Mouse (Mus musculus): ENCODE results near the gene A930017K11Rik. TPM values are rescaled to one million over a fixed set of nuclear protein-coding genes. Genes with fewer than 3 reads are reported as not detected.

Gene A930017K11Rik
- total RNA-seq, 2 experiments from 2014 or later = 0.34 to 0.47 TPM

DNA sequence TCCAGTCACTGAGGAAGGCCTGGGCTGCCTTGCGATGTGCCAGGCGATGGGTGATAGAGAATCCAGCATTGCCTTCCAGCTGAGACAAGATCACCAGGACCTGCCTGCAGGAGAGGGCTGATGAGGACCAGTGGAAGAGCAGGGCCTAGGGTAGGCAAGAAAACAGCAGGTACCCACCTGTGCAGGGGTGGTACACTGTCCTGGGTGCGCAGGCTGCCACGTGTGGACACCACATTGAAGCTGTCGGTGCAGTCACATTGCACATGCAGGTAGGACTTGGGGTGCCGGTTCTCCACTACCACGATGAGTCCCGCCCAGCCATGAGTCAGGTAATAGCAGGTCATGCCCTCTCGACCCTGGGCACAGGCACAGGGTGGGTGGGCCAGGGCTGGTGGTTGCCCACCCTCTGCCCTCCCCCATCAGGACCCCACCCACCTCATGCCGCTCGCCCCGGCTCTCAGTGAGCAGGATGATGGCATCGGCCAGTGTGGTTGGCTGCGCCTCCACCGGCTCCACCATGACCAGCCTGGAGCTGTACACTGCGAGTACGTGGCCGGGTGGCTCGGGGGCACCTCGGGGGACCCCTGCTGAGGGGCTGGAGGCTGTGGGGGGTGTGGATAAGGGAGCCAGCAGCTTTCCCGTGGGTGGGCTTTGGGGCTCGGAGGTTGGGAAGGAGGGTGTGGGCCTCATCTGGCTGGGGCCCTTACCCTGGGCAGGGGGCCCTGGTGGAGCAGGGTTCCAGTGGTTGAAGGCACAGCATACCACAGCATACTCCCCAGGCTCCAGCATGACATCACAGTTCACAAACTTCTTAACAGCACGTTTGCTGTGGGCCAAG lies 7.5 kb upstream of the A930017K11Rik start:
- no peak for DNase-seq (ENCODE audit: extremely low spot score in 1 of 2, low spot score in 1 of 2)

GRCm38 (mm10) chr17:25958771-25959494 lies 6.6 kb upstream of the A930017K11Rik start:
- no peak for DNase-seq (ENCODE audit: extremely low spot score in 1 of 2, low spot score in 1 of 2)

DNA sequence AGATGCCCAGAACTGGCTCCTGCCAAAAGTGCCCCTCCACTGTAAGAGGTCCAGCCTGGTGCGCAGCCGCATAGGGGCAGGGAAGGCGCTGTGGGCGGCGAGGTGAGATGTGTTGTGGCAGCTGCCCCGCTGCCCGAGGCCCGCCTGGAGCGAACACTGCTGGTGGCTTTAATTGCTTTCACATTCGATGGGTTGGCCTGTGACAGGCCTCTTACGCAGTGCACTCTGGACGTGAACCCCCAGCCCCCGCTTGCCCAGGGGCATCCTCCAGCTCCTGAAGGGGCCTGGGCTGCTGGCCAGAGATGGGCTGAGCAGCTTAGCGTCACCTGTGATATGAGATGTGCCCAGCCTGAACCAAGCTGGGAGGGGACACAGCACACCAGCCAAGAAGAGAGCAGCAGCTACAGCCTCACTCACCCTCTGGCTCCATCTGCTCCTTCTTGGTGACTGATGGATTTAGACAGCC lies 5.3 kb upstream of the A930017K11Rik start:
- no peak for DNase-seq (ENCODE audit: extremely low spot score in 1 of 2, low spot score in 1 of 2)

GRCm38 (mm10) chr17:25956631-25957030 lies 4.3 kb upstream of the A930017K11Rik start:
- DNase-seq (ENCODE audit: extremely low spot score in 1 of 2, low spot score in 1 of 2) = no peak

GRCm38 (mm10) chr17:25956201-25956600 lies 3.8 kb upstream of the A930017K11Rik start:
- DNase-seq (ENCODE audit: extremely low spot score in 1 of 2, low spot score in 1 of 2) = no peak

DNA sequence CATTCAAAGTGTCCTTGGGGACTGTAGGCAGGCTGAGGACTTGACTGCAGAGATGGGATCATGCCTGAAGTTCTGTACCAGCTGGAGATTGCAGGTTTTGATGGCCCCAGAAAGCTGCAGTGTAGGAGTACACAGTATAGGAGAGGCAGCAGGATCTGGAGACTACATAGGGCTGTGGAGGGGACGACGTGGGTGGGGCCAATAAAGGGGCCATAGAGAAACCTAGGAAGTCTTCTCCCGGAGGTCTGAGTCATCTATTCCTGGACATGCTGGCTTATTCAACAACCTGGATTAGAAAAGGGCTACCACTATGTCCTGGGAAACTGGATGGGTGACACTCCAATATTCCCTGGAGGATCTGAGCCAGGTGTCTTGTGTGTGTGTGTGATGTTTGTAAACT lies 3.4 kb upstream of the A930017K11Rik start:
- DNase-seq (ENCODE audit: extremely low spot score in 1 of 2, low spot score in 1 of 2) = no peak

DNA sequence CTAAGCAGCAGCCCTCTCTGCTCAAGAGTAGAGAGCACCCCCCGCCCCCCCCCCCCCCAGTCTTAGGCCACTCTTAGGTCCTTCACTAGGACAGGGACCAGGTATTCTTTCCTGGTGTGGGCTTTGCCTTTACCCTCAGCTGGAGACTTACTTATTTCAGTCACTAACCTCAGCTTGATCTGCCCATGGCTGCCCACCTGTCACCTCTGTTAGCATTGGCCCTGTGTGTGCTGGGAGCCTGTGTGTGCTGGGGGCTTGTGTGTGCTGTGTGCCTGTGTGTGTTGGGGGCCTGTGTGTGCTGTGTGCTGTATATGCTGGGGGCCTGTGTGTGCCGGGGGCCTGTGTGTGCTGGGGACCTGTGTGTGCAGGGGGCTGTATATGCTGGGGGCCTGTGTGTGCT lies 2.3 kb upstream of the A930017K11Rik start:
- no peak for DNase-seq (ENCODE audit: extremely low spot score in 1 of 2, low spot score in 1 of 2)

- DNase-seq (ENCODE audit: extremely low spot score in 1 of 2, low spot score in 1 of 2) = no peak
These were observed 796 bp upstream of the A930017K11Rik start for GRCm38 (mm10) chr17:25953161-25953560.

GRCm38 (mm10) chr17:25951225-25951802 lies 1.1 kb downstream of the A930017K11Rik start:
- no peak for DNase-seq (ENCODE audit: extremely low spot score in 1 of 2, low spot score in 1 of 2)

GRCm38 (mm10) chr17:25950706-25951105 lies 1.7 kb downstream of the A930017K11Rik start:
- DNase-seq (ENCODE audit: extremely low spot score in 1 of 2, low spot score in 1 of 2) = no peak

GRCm38 (mm10) chr17:25949981-25950380 lies 2.4 kb downstream of the A930017K11Rik start:
- DNase-seq (ENCODE audit: extremely low spot score in 1 of 2, low spot score in 1 of 2) = no peak

- DNase-seq (ENCODE audit: extremely low spot score in 1 of 2, low spot score in 1 of 2) = no peak
These were observed 4.3 kb downstream of the A930017K11Rik start for GRCm38 (mm10) chr17:25948051-25948450.

GRCm38 (mm10) chr17:25947576-25947975 lies 4.8 kb downstream of the A930017K11Rik start:
- no peak for DNase-seq (ENCODE audit: extremely low spot score in 1 of 2, low spot score in 1 of 2)

GRCm38 (mm10) chr17:25946891-25947290 lies 5.5 kb downstream of the A930017K11Rik start:
- DNase-seq (ENCODE audit: extremely low spot score in 1 of 2, low spot score in 1 of 2) = no peak

GRCm38 (mm10) chr17:25946349-25946748 lies 6.0 kb downstream of the A930017K11Rik start:
- no peak for DNase-seq (ENCODE audit: extremely low spot score in 1 of 2, low spot score in 1 of 2)

GRCm38 (mm10) chr17:25945517-25946155 lies 6.7 kb downstream of the A930017K11Rik start:
- no peak for DNase-seq (ENCODE audit: extremely low spot score in 1 of 2, low spot score in 1 of 2)

- DNase-seq (ENCODE audit: extremely low spot score in 1 of 2, low spot score in 1 of 2) = no peak
These were observed 7.8 kb downstream of the A930017K11Rik start, which contains the start of the genes Pigq and Nhlrc4 for GRCm38 (mm10) chr17:25944366-25945163. Pigq (minus strand) TSS chr17:25944936. Nhlrc4 (minus strand) TSS chr17:25944961.

DNA sequence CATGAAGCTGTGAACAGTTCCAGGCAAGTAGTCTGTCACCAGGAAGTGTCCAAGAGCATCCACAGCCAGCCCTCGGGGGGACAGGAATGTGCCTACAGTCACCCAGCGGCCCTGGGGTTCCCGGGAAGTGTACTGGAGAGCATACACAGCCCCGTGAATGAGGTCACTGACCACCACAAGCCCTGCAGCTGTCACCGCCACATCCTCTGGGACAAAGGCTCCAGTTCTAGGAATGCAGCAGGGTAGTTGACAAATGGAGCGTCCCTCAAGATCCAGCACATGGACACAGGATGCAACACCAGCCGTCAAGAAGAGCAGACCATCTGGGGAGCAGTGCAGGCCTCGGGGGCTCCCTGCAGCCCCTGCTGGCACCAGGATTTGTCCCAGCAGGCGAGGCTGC lies 8.6 kb downstream of the A930017K11Rik start:
- no peak for DNase-seq (ENCODE audit: extremely low spot score in 1 of 2, low spot score in 1 of 2)

GRCm38 (mm10) chr17:25943221-25943620 lies 9.1 kb downstream of the A930017K11Rik start:
- DNase-seq (ENCODE audit: extremely low spot score in 1 of 2, low spot score in 1 of 2) = no peak

All from layer of hippocampus, postnatal 25 days (tissue).